Mouse (Mus musculus) hindbrain, embryonic 10.5 days (tissue): ENCODE measurements around the gene Wwox. TPM values are rescaled to one million over a fixed set of nuclear protein-coding genes. Genes with fewer than 3 reads are reported as not detected.
A peak's percentile ranks its signal among the peaks of the same experiment; 100 is the strongest.

Source experiments
- DNase-seq: peaks from one replicate; pipeline ENCODE4 v3.0.0-alpha.2; 2017; ENCODE audit warnings: low spot score
- H3K27ac ChIP-seq: fragments of 300-500 bp; sonication (generic); 2 replicates; pipeline ENCODE4 v1.5.1; 2016; ENCODE audit warnings: mild to moderate bottlenecking, moderate library complexity
- H3K27me3 ChIP-seq: fragments of 300-500 bp; sonication (generic); 2 replicates; pipeline ENCODE4 v1.6.1; 2016; ENCODE audit warnings: mild to moderate bottlenecking; ENCODE audit not compliant: poor library complexity, insufficient read depth, severe bottlenecking
- H3K36me3 ChIP-seq: fragments of 300-500 bp; sonication (generic); 2 replicates; pipeline ENCODE4 v1.6.1; 2016; ENCODE audit warnings: mild to moderate bottlenecking, moderate library complexity
- H3K4me1 ChIP-seq: fragments of 300-500 bp; sonication (generic); replicated peaks from 2 replicates; pipeline ENCODE4 v1.6.1; 2016; ENCODE audit warnings: mild to moderate bottlenecking
- H3K4me3 ChIP-seq: fragments of 300-500 bp; sonication (generic); 2 replicates; pipeline ENCODE4 v1.5.1; 2016; ENCODE audit warnings: mild to moderate bottlenecking, moderate library complexity
- H3K9me3 ChIP-seq: fragments of 300-500 bp; sonication (generic); 2 replicates; pipeline ENCODE4 v1.6.1; 2016; ENCODE audit warnings: mild to moderate bottlenecking, moderate library complexity
- WGBS: fragments of 180-500 bp; shearing (Covaris S2); methylation state at CpG from one replicate; pipeline ENCODE4 v1.1.7; 2016; 5-methylcytosine and 5-hydroxymethylcytosine counted together
- polyA plus RNA-seq: library from polyadenylated mRNA; unstranded; fragments of >200 nt; fragmentation: Nextera tagmentation; extraction: Ambion mirVana; gene quantifications from 2 replicates; pipeline ENCODE4 v1.2.1, GENCODE M21; 2016

Gene Wwox
- polyA plus RNA-seq, 1 experiment from 2014 or later = 12.5 TPM

DNA sequence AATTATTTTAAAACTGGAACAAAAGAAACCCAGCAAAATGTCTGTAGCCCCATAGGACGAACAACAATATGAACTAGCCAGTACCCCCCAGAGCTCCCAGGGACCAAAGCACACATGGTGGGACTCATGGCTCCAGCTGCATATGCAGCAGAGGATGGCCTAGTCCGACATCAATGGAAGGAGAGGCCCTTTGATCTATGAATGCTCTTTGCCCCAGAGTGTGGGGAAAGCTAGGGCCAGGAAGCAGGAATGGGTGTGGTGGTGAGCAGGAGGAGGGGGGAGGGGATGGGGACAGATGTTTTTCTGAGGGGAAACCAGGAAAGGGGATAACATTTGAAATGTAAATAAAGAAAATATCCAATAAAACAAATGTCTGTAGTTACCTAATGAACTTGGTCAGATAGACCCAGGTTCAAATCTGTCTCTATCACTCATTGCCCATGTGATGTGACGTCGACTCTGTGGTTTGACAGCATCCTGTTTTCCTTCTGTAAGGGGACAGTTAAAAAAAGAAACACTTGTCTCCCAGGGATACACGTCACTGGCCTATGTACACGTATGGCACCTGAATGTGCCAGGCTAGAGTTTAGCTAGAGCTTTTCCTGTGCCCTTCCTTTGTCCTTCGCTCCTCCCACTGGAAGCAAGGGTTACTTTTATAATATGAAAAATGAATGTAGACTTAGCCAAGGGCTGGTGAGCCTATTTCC, 362.1 kb downstream of the Wwox start:
- Histone ChIP-seq H3K4me1 (peaks cover 22% of the 10 kb centered on the region), H3K27ac (no peak overlapping the region), H3K9me3 (no peaks in the 10 kb centered on the region), H3K36me3 (no peaks in the 10 kb centered on the region), H3K27me3 (no peaks in the 10 kb centered on the region), H3K4me3 (no peak overlapping the region)
- DNase-seq = no peak
- WGBS = 70% methylated on average over 7 of the region's 7 CpGs

DNA sequence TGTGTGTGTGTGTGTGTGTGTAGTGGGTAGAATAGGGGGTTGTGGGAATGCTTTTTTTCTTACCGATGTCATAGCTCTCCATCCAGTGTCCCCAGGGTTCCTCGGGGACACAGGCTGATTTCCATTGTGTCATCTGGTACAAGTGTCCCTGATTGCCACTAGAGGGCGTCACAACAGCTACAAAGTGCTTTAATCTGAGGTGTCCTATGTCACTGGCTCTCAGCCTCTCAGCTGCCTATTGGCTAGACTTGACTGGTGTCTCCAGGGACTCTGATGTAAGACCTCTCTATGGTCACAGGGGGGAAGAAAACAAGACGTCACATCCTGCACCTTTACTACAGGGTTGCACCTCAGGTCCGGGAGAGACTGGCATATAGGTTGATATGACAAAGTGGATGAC, 363.7 kb downstream of the Wwox start:
- H3K4me3 ChIP-seq = no peak overlapping the region
- H3K27me3 ChIP-seq = no peaks in the 10 kb centered on the region
- H3K4me1 ChIP-seq = peaks cover 22% of the 10 kb centered on the region
- no peaks in the 10 kb centered on the region for H3K9me3 ChIP-seq
- DNase-seq = no peak
- H3K36me3 ChIP-seq = no peaks in the 10 kb centered on the region
- 62% methylated on average over 5 of the region's 5 CpGs for WGBS
- no peak overlapping the region for H3K27ac ChIP-seq

GRCm38 (mm10) chr8:114806826-114807420, 367.5 kb downstream of the Wwox start:
- Histone ChIP-seq H3K4me3 (no peak overlapping the region), H3K4me1 (peaks cover 8% of the 10 kb centered on the region; the same call in 1 of the 2 replicates), H3K27ac (no peak overlapping the region), H3K9me3 (peaks cover 6% of the 10 kb centered on the region; the same call in 1 of the 2 replicates), H3K27me3 (no peaks in the 10 kb centered on the region), H3K36me3 (no peaks in the 10 kb centered on the region)
- 94% methylated on average over 9 of the region's 9 CpGs for WGBS
- DNase-seq = no peak

GRCm38 (mm10) chr8:114807676-114808426, 368.4 kb downstream of the Wwox start:
- Histone ChIP-seq H3K27ac (no peak overlapping the region), H3K36me3 (no peaks in the 10 kb centered on the region), H3K4me3 (no peak overlapping the region), H3K4me1 (peaks cover 4% of the 10 kb centered on the region; the same call in 1 of the 2 replicates), H3K9me3 (peaks cover 6% of the 10 kb centered on the region; the same call in 1 of the 2 replicates), H3K27me3 (no peaks in the 10 kb centered on the region)
- no peak for DNase-seq
- 77% methylated on average over 22 of the region's 22 CpGs for WGBS

- H3K4me3 ChIP-seq = no peak overlapping the region
- WGBS = 90% methylated on average over 5 of the region's 5 CpGs
- H3K27ac ChIP-seq = no peak overlapping the region
- H3K4me1 ChIP-seq = no peaks in the 10 kb centered on the region
- peaks cover 6% of the 10 kb centered on the region; the same call in 1 of the 2 replicates for H3K9me3 ChIP-seq
- H3K27me3 ChIP-seq = no peaks in the 10 kb centered on the region
- H3K36me3 ChIP-seq = no peaks in the 10 kb centered on the region
- DNase-seq = no peak
Observed at GRCm38 (mm10) chr8:114810470-114810869, 371.0 kb downstream of the Wwox start.

DNA sequence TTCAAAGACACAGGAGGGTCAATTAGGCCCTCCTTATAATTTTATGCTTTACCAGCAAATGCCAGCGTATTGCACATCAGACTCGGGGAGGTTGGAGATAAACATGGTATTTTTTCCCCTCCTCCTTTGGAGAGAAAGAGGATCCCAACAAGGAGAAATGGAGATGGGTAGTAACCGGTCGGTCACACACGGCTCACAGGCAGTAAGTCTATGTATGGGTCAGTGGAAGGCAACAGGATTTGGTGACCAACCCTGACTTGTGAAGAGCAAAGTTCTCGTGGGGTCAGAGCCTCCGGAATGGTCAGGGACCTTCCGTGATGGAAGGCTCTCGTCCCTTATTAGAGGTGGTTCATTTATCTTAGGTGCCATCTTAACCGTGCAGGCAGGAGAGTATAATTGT, 374.4 kb downstream of the Wwox start:
- Histone ChIP-seq H3K27me3 (no peaks in the 10 kb centered on the region), H3K27ac (no peak overlapping the region), H3K4me1 (peaks cover 18% of the 10 kb centered on the region), H3K36me3 (no peaks in the 10 kb centered on the region), H3K4me3 (no peak overlapping the region), H3K9me3 (peaks cover 6% of the 10 kb centered on the region; the same call in 1 of the 2 replicates)
- DNase-seq = no peak
- WGBS = 88% methylated on average over 10 of the region's 10 CpGs

GRCm38 (mm10) chr8:114814769-114815736, 375.6 kb downstream of the Wwox start:
- DNase-seq = no peak
- no peaks in the 10 kb centered on the region for H3K36me3 ChIP-seq
- 83% methylated on average over 10 of the region's 10 CpGs for WGBS
- H3K4me3 ChIP-seq = no peak overlapping the region
- H3K27ac ChIP-seq = peak overlapping the region; percentile 30; the same call in 1 of the 2 replicates
- no peaks in the 10 kb centered on the region for H3K27me3 ChIP-seq
- peaks cover 18% of the 10 kb centered on the region for H3K4me1 ChIP-seq
- H3K9me3 ChIP-seq = peaks cover 6% of the 10 kb centered on the region; the same call in 1 of the 2 replicates

- DNase-seq = no peak
- no peaks in the 10 kb centered on the region for H3K27me3 ChIP-seq
- no peaks in the 10 kb centered on the region for H3K36me3 ChIP-seq
- no peaks in the 10 kb centered on the region for H3K9me3 ChIP-seq
- 79% methylated on average over 12 of the region's 12 CpGs for WGBS
- H3K27ac ChIP-seq = peak overlapping the region; percentile 45; the same call in 1 of the 2 replicates
- H3K4me3 ChIP-seq = no peak overlapping the region
- peaks cover 18% of the 10 kb centered on the region for H3K4me1 ChIP-seq
Observed at GRCm38 (mm10) chr8:114816343-114816742, 376.9 kb downstream of the Wwox start.

DNA sequence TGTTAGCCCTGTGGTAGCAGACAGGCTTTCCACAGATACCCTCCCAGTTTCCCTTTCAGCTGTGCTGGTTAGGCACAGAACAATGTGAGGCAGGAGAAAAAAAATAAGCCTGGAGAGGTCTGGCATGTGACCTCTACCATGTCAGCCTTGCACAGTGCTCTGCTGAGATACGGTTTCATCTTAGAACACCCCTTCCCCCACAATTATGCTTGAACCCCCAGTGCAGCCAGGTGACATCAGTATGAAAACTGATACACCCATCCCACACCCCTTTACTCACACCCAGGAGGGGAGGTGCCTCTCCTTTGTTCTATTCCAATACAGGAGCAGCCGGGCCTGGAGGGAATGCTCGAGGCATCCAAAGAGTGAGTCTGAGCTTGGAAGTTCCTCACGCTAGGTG, 377.5 kb downstream of the Wwox start:
- Histone ChIP-seq H3K4me1 (peaks cover 18% of the 10 kb centered on the region), H3K4me3 (no peak overlapping the region), H3K27me3 (no peaks in the 10 kb centered on the region), H3K27ac (peak overlapping the region; percentile 72), H3K36me3 (no peaks in the 10 kb centered on the region), H3K9me3 (no peaks in the 10 kb centered on the region)
- 21% methylated on average over 4 of the region's 4 CpGs for WGBS
- DNase-seq = peak; percentile 29

- H3K9me3 ChIP-seq = no peaks in the 10 kb centered on the region
- no peak overlapping the region for H3K27ac ChIP-seq
- H3K4me1 ChIP-seq = peaks cover 13% of the 10 kb centered on the region
- no peaks in the 10 kb centered on the region for H3K36me3 ChIP-seq
- no peak for DNase-seq
- H3K27me3 ChIP-seq = no peaks in the 10 kb centered on the region
- no peak overlapping the region for H3K4me3 ChIP-seq
- 84% methylated on average over 8 of the region's 8 CpGs for WGBS
Observed at GRCm38 (mm10) chr8:114821543-114821942, 382.1 kb downstream of the Wwox start.

GRCm38 (mm10) chr8:114825460-114825859, 386.0 kb downstream of the Wwox start:
- H3K9me3 ChIP-seq = no peaks in the 10 kb centered on the region
- DNase-seq = no peak
- no peaks in the 10 kb centered on the region for H3K27me3 ChIP-seq
- H3K27ac ChIP-seq = no peak overlapping the region
- no peaks in the 10 kb centered on the region for H3K4me1 ChIP-seq
- H3K36me3 ChIP-seq = no peaks in the 10 kb centered on the region
- no peak overlapping the region for H3K4me3 ChIP-seq
- WGBS = 94% methylated on average over 8 of the region's 8 CpGs

GRCm38 (mm10) chr8:114826991-114827390, 387.5 kb downstream of the Wwox start:
- Histone ChIP-seq H3K4me1 (no peaks in the 10 kb centered on the region), H3K9me3 (no peaks in the 10 kb centered on the region), H3K36me3 (no peaks in the 10 kb centered on the region), H3K27ac (no peak overlapping the region), H3K27me3 (no peaks in the 10 kb centered on the region), H3K4me3 (no peak overlapping the region)
- DNase-seq = no peak
- 89% methylated on average over 5 of the region's 5 CpGs for WGBS
